Mouse (Mus musculus) heart, postnatal 0 days (tissue): ENCODE measurements around the gene Vwf. TPM values are rescaled to one million over a fixed set of nuclear protein-coding genes. Genes with fewer than 3 reads are reported as not detected.

Experiments
- ATAC-seq: fragments of 200-750 bp; cut with Nextera tagmentation; 2 replicates; pipeline ENCODE4 v1.8.0; 2017; ENCODE audit warnings: low read depth, moderate number of reproducible peaks, moderate library complexity; ENCODE audit not compliant: insufficient read depth
- DNase-seq: peaks from one replicate; pipeline ENCODE4 v3.0.0-alpha.2; 2016; ENCODE audit warnings: low spot score
- H3K27ac ChIP-seq: fragments of 300-500 bp; sonication (generic); 2 replicates; pipeline ENCODE4 v1.5.1; 2014; ENCODE audit warnings: low read depth, mild to moderate bottlenecking
- H3K27me3 ChIP-seq: fragments of 300-500 bp; sonication (generic); 2 replicates; pipeline ENCODE4 v1.6.1; 2014; ENCODE audit warnings: low read length, mixed read lengths; ENCODE audit not compliant: control insufficient read depth, insufficient read depth
- H3K36me3 ChIP-seq: fragments of 300-500 bp; sonication (generic); replicated peaks from 2 replicates; pipeline ENCODE4 v1.6.1; 2014; ENCODE audit warnings: low read length, mixed read lengths; ENCODE audit not compliant: control insufficient read depth, insufficient read depth
- H3K4me1 ChIP-seq: fragments of 300-500 bp; sonication (generic); 2 replicates; pipeline ENCODE4 v1.6.1; 2014; ENCODE audit warnings: antibody characterized with exemption; ENCODE audit not compliant: control insufficient read depth, insufficient read depth
- H3K4me2 ChIP-seq: fragments of 300-500 bp; sonication (generic); 2 replicates; pipeline ENCODE4 v1.6.1; 2014; ENCODE audit warnings: low read depth, mild to moderate bottlenecking, low read length, moderate library complexity
- H3K4me3 ChIP-seq: fragments of 300-500 bp; sonication (generic); 2 replicates; pipeline ENCODE4 v1.5.1; 2014; ENCODE audit warnings: low read depth, low read length
- H3K9ac ChIP-seq: fragments of 300-500 bp; sonication (generic); replicated peaks from 2 replicates; pipeline ENCODE4 v1.6.1; 2014; ENCODE audit warnings: low read depth, low read length, mixed read lengths
- H3K9me3 ChIP-seq: fragments of 300-500 bp; sonication (generic); replicated peaks from 2 replicates; pipeline ENCODE4 v1.6.1; 2016; ENCODE audit warnings: low read length; ENCODE audit not compliant: control insufficient read depth
- CTCF ChIP-seq: IDR thresholded peaks from 2 replicates; pipeline ENCODE4 v1.5.1; 2016; ENCODE audit warnings: antibody characterized with exemption, control low read depth, low read depth
- EP300 ChIP-seq: IDR thresholded peaks from 2 replicates; pipeline ENCODE4 v1.6.1; 2016; ENCODE audit warnings: antibody characterized with exemption, low read depth
- WGBS: fragments of 180-500 bp; shearing (Covaris S2); extraction: QIAGEN DNeasy Blood & Tissue Kit; methylation state at CpG from one replicate; pipeline ENCODE4 v1.1.7; 2014; 5-methylcytosine and 5-hydroxymethylcytosine counted together
- polyA plus RNA-seq: library from polyadenylated mRNA; unstranded; fragments of >200 nt; fragmentation: Nextera tagmentation; extraction: Ambion mirVana; gene quantifications from 2 replicates; pipeline ENCODE4 v1.2.1, GENCODE M21; 2015
- total RNA-seq: library from RNA; depleted of rRNA; stranded (reverse); fragments of >200 nt; gene quantifications from 2 replicates; pipeline ENCODE4 v1.2.3, GENCODE M21; 2014; ENCODE audit warnings: low replicate concordance; rRNA removed

Vwf gene
- total and polyA plus RNA-seq, 2 experiments from 2014 or later, result 21.9 to 99.9 TPM

- no peak for DNase-seq
- H3K4me3 ChIP-seq, result no peak overlapping the region
- WGBS, result 65% methylated on average over 6 of the region's 6 CpGs
- 0 out of 2 replicates have a peak, but pooled peaks cover 3% of the 10 kb centered on the region for H3K27me3 ChIP-seq
- no peak overlapping the region for H3K27ac ChIP-seq
- no peaks in the 10 kb centered on the region for H3K9me3 ChIP-seq
- no peaks in the 10 kb centered on the region for H3K36me3 ChIP-seq
- TF ChIP-seq CTCF, result no peak
- no peak for TF ChIP-seq EP300
- no peak overlapping the region for H3K9ac ChIP-seq
- no peaks in the 10 kb centered on the region for H3K4me1 ChIP-seq
- ATAC-seq, result no peak
- H3K4me2 ChIP-seq, result no peak overlapping the region
Observed at GRCm38 (mm10) chr6:125729471-125729870, 182.9 kb downstream of the Vwf start.

- no peaks in the 10 kb centered on the region for H3K9me3 ChIP-seq
Observed at GRCm38 (mm10) chr6:125729986-125730535, 183.5 kb downstream of the Vwf start.

More at GRCm38 (mm10) chr6:125729986-125730535, 183.5 kb downstream of the Vwf start:
- 57% methylated on average over 11 of the region's 11 CpGs for WGBS
- no peak for TF ChIP-seq EP300
- no peak for TF ChIP-seq CTCF
- no peak overlapping the region for H3K4me3 ChIP-seq
- DNase-seq (no peak), ATAC-seq (no peak)
- H3K27me3 ChIP-seq, result 0 out of 2 replicates have a peak, but pooled peaks cover 3% of the 10 kb centered on the region
- H3K36me3 ChIP-seq, result no peaks in the 10 kb centered on the region
- no peaks in the 10 kb centered on the region for H3K4me1 ChIP-seq
- no peak overlapping the region for H3K4me2 ChIP-seq
- no peak overlapping the region for H3K9ac ChIP-seq
- H3K27ac ChIP-seq, result no peak overlapping the region

Other genes starting within 250 kb of the Vwf start
- gene Ltbr, start 232.9 kb upstream of the Vwf start, total RNA-seq, result 76.7 and 93.9 TPM in 2 replicates
- 37.7 and 38.3 TPM in 2 replicates for gene Ltbr, start 232.9 kb upstream of the Vwf start, polyA plus RNA-seq
- gene Scnn1a, start 226.1 kb upstream of the Vwf start, total RNA-seq, result 0.46 and 1.3 TPM in 2 replicates
- gene Scnn1a, start 226.1 kb upstream of the Vwf start, polyA plus RNA-seq, result 0.37 and 0.46 TPM in 2 replicates
- gene Tnfrsf1a, start 197.4 kb upstream of the Vwf start, total RNA-seq, result 37.1 and 52.8 TPM in 2 replicates
- gene Tnfrsf1a, start 197.4 kb upstream of the Vwf start, polyA plus RNA-seq, result 39.8 and 40.1 TPM in 2 replicates
- gene Plekhg6, start 166.0 kb upstream of the Vwf start, total RNA-seq, result not detected in 2 replicates
- 0.05 and 0.10 TPM in 2 replicates for gene Plekhg6, start 166.0 kb upstream of the Vwf start, polyA plus RNA-seq
- 51.9 and 72.4 TPM in 2 replicates for gene Cd9, start 52.0 kb upstream of the Vwf start, total RNA-seq
- gene Cd9, start 52.0 kb upstream of the Vwf start, polyA plus RNA-seq, result 99.3 and 99.4 TPM in 2 replicates
- 0.23 and 2.7 TPM in 2 replicates for gene Ano2, start 143.6 kb downstream of the Vwf start, total RNA-seq
- gene Ano2, start 143.6 kb downstream of the Vwf start, polyA plus RNA-seq, result not detected in 2 replicates